Mouse (Mus musculus): ENCODE measurements around the gene Dgcr6. TPM values are rescaled to one million over a fixed set of nuclear protein-coding genes. Genes with fewer than 3 reads are reported as not detected.

Gene Dgcr6
- polyA plus RNA-seq, 1 experiment from 2014 or later: 167 TPM

GRCm38 (mm10) chr16:18074611-18075010 is 22.0 kb downstream of the Dgcr6 start:
- no peaks in the 10 kb centered on the region for H3K9me3 ChIP-seq
- H3K36me3 ChIP-seq: peaks cover 30% of the 10 kb centered on the region
- no peaks in the 10 kb centered on the region for H3K27me3 ChIP-seq
- no peak overlapping the region for H3K9ac ChIP-seq (replicated peaks)
- no peak overlapping the region for H3K27ac ChIP-seq (replicated peaks)
- H3K4me1 ChIP-seq: no peaks in the 10 kb centered on the region
- no peak overlapping the region for H3K4me3 ChIP-seq
- ATAC-seq (replicated peaks): no peak
- H3K4me2 ChIP-seq (replicated peaks): no peak overlapping the region
- 88% methylated on average over 5 of the region's 5 CpGs for WGBS

GRCm38 (mm10) chr16:18075201-18075600 is 22.5 kb downstream of the Dgcr6 start:
- Histone ChIP-seq H3K9me3 (no peaks in the 10 kb centered on the region), H3K4me1 (no peaks in the 10 kb centered on the region), H3K9ac (replicated peaks) (no peak overlapping the region), H3K27ac (replicated peaks) (no peak overlapping the region), H3K4me3 (no peak overlapping the region), H3K4me2 (replicated peaks) (no peak overlapping the region), H3K27me3 (no peaks in the 10 kb centered on the region), H3K36me3 (peaks cover 24% of the 10 kb centered on the region)
- WGBS: 79% methylated on average over 3 of the region's 3 CpGs
- no peak for ATAC-seq (replicated peaks)

- no peak overlapping the region for H3K27ac ChIP-seq (replicated peaks)
- H3K4me2 ChIP-seq (replicated peaks): no peak overlapping the region
- no peak overlapping the region for H3K9ac ChIP-seq (replicated peaks)
- no peak overlapping the region for H3K4me3 ChIP-seq
- H3K4me1 ChIP-seq: no peaks in the 10 kb centered on the region
- WGBS: 59% methylated on average over 5 of the region's 5 CpGs
- ATAC-seq (replicated peaks): no peak
- H3K36me3 ChIP-seq: no peaks in the 10 kb centered on the region
- H3K9me3 ChIP-seq: no peaks in the 10 kb centered on the region
- H3K27me3 ChIP-seq: no peaks in the 10 kb centered on the region
Observed at GRCm38 (mm10) chr16:18078314-18079015, 25.8 kb downstream of the Dgcr6 start.

DNA sequence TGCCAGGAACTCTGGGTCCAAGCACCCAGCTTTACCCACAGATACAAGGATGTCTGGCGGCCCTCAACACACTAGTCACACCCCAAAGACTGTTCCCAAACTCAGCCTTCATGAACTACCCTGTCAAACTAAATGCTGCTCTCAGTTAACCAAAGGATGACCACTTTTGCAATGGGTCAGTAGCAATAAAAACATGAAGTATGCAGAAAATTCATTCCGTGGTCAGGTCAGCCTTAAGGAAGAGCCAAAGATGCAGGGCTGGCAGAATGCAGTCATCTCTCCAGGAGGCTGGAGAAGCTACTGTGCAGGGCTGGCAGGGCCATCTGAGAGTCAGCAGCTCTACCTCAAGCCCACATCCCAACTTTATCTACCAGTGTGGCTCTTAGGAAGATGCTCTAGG is 26.6 kb downstream of the Dgcr6 start:
- 94% methylated on average over 2 of the region's 2 CpGs for WGBS
- H3K4me1 ChIP-seq: no peaks in the 10 kb centered on the region
- H3K4me3 ChIP-seq: no peak overlapping the region
- no peak overlapping the region for H3K9ac ChIP-seq (replicated peaks)
- ATAC-seq (replicated peaks): no peak
- H3K27ac ChIP-seq (replicated peaks): no peak overlapping the region
- H3K9me3 ChIP-seq: no peaks in the 10 kb centered on the region
- no peak overlapping the region for H3K4me2 ChIP-seq (replicated peaks)
- no peaks in the 10 kb centered on the region for H3K36me3 ChIP-seq
- no peaks in the 10 kb centered on the region for H3K27me3 ChIP-seq

GRCm38 (mm10) chr16:18080171-18080570 is 27.5 kb downstream of the Dgcr6 start:
- H3K27me3 ChIP-seq: no peaks in the 10 kb centered on the region
- WGBS: 85% methylated on average over 7 of the region's 7 CpGs
- H3K4me1 ChIP-seq: no peaks in the 10 kb centered on the region

DNA sequence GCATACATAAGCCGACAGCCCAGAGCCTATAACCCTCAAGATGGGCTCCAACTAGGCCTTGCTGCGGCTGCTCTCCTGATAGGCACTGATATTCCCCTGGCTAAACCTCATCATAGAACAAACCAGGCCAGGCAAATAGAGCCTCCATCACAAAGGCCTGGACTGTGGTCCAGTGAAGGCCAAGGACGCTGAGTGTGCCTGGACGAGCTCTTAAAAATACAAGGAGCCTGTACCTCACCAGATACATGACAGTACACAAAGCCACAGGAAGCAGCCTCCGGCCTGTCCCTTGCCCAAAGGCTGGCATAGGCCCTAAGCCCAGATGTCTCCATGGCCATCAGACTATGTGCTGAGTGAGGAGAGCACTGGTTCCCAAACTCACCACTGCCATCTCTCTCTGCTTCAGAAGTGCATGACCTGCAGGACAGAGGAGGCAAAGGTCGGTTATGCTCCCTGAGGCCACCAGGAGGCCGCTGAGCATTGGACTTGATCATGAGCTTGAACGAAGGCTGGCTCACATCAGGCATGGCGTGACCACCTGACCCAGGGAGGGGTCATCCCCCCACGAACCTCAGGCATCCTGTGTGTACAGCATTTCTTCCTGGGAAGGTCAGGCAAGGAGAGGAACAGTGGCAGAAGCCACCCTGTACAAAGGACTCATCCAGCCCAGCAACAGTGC is 28.6 kb downstream of the Dgcr6 start:
- Histone ChIP-seq H3K4me2 (replicated peaks) (no peak overlapping the region), H3K27me3 (no peaks in the 10 kb centered on the region), H3K36me3 (no peaks in the 10 kb centered on the region), H3K4me3 (no peak overlapping the region), H3K27ac (replicated peaks) (no peak overlapping the region), H3K4me1 (no peaks in the 10 kb centered on the region), H3K9me3 (no peaks in the 10 kb centered on the region), H3K9ac (replicated peaks) (no peak overlapping the region)
- WGBS: 84% methylated on average over 10 of the region's 10 CpGs
- no peak for ATAC-seq (replicated peaks)

More at GRCm38 (mm10) chr16:18080171-18080570, 27.5 kb downstream of the Dgcr6 start:
- Histone ChIP-seq H3K9me3 (no peaks in the 10 kb centered on the region), H3K4me2 (replicated peaks) (no peak overlapping the region), H3K36me3 (no peaks in the 10 kb centered on the region), H3K9ac (replicated peaks) (no peak overlapping the region), H3K4me3 (no peak overlapping the region), H3K27ac (replicated peaks) (no peak overlapping the region)
- ATAC-seq (replicated peaks): no peak

GRCm38 (mm10) chr16:18082291-18082690 is 29.6 kb downstream of the Dgcr6 start:
- no peaks in the 10 kb centered on the region for H3K9me3 ChIP-seq
- 97% methylated on average over 1 of the region's 1 CpGs for WGBS
- no peak overlapping the region for H3K4me2 ChIP-seq (replicated peaks)
- H3K36me3 ChIP-seq: no peaks in the 10 kb centered on the region
- no peaks in the 10 kb centered on the region for H3K4me1 ChIP-seq
- H3K9ac ChIP-seq (replicated peaks): no peak overlapping the region
- no peak overlapping the region for H3K4me3 ChIP-seq
- peaks cover 3% of the 10 kb centered on the region; the same call in 1 of the 2 replicates for H3K27me3 ChIP-seq
- no peak for ATAC-seq (replicated peaks)
- no peak overlapping the region for H3K27ac ChIP-seq (replicated peaks)

DNA sequence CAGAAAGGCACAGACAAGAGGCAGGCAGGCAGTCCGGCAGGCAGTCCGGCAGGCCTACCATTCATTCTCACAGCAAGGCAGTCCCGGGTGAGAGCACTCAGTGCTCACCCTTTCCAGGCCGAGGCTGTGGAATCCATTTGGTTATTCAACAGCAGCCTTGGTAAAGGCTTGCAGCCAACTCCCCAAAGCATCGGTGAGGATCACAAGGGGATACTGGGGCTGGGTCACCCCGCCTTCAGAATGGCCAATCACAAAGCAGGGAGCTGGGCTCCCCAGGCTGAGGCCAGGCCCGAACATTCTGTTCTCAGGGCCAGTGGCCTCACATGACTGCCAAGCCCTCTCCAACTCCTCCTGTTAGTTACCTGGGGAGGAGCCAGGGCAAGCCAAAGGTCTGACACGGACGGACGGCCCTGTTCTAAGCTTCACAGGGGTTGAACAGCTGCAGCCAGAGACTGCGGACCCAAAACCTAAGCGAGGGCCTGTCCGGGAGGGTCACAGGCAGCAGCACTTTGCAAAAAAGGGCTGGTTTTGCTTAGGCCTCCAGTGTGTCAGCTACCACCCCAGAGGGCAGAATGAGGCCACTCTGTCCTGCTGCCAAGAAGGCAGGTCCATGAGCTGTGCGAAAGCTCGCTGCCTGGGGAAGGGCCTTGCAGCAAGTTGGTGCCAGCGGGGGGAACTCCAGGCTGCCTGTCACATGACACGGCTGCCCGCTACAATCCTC is 30.7 kb downstream of the Dgcr6 start:
- ATAC-seq (replicated peaks): no peak
- H3K27ac ChIP-seq (replicated peaks): no peak overlapping the region
- WGBS: 84% methylated on average over 18 of the region's 18 CpGs

GRCm38 (mm10) chr16:18084262-18084661 is 31.6 kb downstream of the Dgcr6 start:
- Histone ChIP-seq H3K27ac (replicated peaks) (no peak overlapping the region), H3K4me2 (replicated peaks) (no peak overlapping the region), H3K36me3 (no peaks in the 10 kb centered on the region), H3K9ac (replicated peaks) (no peak overlapping the region), H3K27me3 (peaks cover 14% of the 10 kb centered on the region; the same call in 1 of the 2 replicates), H3K4me3 (no peak overlapping the region), H3K4me1 (peaks cover 14% of the 10 kb centered on the region), H3K9me3 (no peaks in the 10 kb centered on the region)
- ATAC-seq (replicated peaks): no peak
- WGBS: 90% methylated on average over 7 of the region's 7 CpGs

More for the DNA sequence above, 30.7 kb downstream of the Dgcr6 start:
- Histone ChIP-seq H3K36me3 (no peaks in the 10 kb centered on the region), H3K4me3 (no peak overlapping the region), H3K9ac (replicated peaks) (no peak overlapping the region), H3K27me3 (peaks cover 14% of the 10 kb centered on the region; the same call in 1 of the 2 replicates), H3K4me2 (replicated peaks) (no peak overlapping the region), H3K9me3 (no peaks in the 10 kb centered on the region), H3K4me1 (peaks cover 6% of the 10 kb centered on the region)

DNA sequence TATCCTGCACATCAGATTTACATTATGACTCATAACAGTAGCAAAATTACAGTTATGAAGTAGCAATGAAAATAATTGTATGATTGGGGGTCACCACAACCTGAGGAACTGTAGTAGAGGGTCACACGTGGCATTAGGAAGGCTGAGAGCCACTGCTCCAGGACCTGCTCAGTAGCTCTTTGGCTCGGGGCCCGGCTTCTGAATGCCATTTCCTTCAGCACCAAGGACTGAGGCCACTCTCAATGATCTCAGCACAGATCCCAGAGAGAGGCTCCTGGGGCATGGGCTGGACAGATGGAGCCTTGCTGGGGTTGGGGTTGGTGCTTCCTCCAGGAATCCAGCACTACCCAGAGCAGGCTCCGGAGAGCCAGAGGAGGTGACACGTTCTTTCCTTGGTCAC is 34.4 kb downstream of the Dgcr6 start:
- no peak overlapping the region for H3K27ac ChIP-seq (replicated peaks)
- no peaks in the 10 kb centered on the region for H3K9me3 ChIP-seq
- no peak overlapping the region for H3K9ac ChIP-seq (replicated peaks)
- H3K36me3 ChIP-seq: no peaks in the 10 kb centered on the region
- peaks cover 14% of the 10 kb centered on the region; the same call in 1 of the 2 replicates for H3K27me3 ChIP-seq
- no peak overlapping the region for H3K4me3 ChIP-seq
- peaks cover 17% of the 10 kb centered on the region for H3K4me1 ChIP-seq
- no peak for ATAC-seq (replicated peaks)
- 93% methylated on average over 5 of the region's 5 CpGs for WGBS
- H3K4me2 ChIP-seq (replicated peaks): no peak overlapping the region

- Histone ChIP-seq H3K9me3 (no peaks in the 10 kb centered on the region; the same call in 1 of the 2 replicates), H3K4me3 (no peak overlapping the region), H3K4me2 (replicated peaks) (no peak overlapping the region), H3K4me1 (no peaks in the 10 kb centered on the region), H3K9ac (replicated peaks) (no peak overlapping the region), H3K27me3 (no peaks in the 10 kb centered on the region), H3K27ac (replicated peaks) (no peak overlapping the region), H3K36me3 (no peaks in the 10 kb centered on the region)
- WGBS: 58% methylated on average over 5 of the region's 5 CpGs
- ATAC-seq (replicated peaks): no peak
Observed at GRCm38 (mm10) chr16:18096348-18096747, 43.7 kb downstream of the Dgcr6 start.

DNA sequence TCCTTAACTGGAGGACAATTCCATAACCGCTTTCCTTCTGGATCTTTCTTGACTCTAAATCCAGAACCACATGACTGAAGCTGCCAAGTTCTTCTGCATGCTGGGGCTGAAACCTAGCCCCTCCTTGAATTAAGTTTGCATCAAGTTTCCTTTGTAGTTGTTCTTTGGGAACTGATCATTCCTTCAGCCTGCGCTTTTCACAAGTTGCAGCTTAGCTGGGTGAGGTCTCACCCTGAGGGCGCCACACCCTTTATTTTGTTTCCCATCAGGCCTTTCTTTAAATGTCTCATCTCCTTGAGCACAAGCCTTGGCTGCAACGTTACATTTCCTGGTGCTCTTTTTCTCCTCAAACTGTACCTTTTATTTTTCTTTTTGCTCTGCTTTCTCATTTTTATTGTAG is 50.2 kb downstream of the Dgcr6 start:
- Histone ChIP-seq H3K9ac (replicated peaks) (no peak overlapping the region), H3K36me3 (no peaks in the 10 kb centered on the region), H3K4me2 (replicated peaks) (no peak overlapping the region), H3K4me1 (no peaks in the 10 kb centered on the region), H3K27ac (replicated peaks) (no peak overlapping the region), H3K4me3 (no peak overlapping the region), H3K9me3 (no peaks in the 10 kb centered on the region), H3K27me3 (no peaks in the 10 kb centered on the region)
- 71% methylated on average over 4 of the region's 4 CpGs for WGBS
- no peak for ATAC-seq (replicated peaks)

All from forebrain, embryonic 15.5 days (tissue).